Mouse (Mus musculus) lung, embryonic 16.5 days (tissue): Measurements from ENCODE around the gene Smim13. TPM values are rescaled to one million over a fixed set of nuclear protein-coding genes. Genes with fewer than 3 reads are reported as not detected.

ENCODE experiments used
- ATAC-seq: fragments of 200-750 bp; cut with Nextera tagmentation; 2 replicates; pipeline ENCODE4 v1.8.0; 2017; ENCODE audit warnings: low read depth, mild to moderate bottlenecking, moderate library complexity
- H3K27ac ChIP-seq: fragments of 300-500 bp; sonication (generic); 2 replicates; pipeline ENCODE4 v1.5.1; 2014; ENCODE audit warnings: mild to moderate bottlenecking, control low read depth, low read length
- H3K27me3 ChIP-seq: fragments of 300-500 bp; sonication (generic); 2 replicates; pipeline ENCODE4 v1.6.1; 2014; ENCODE audit warnings: low read depth, low read length, mixed read lengths; ENCODE audit not compliant: control insufficient read depth, insufficient read depth
- H3K36me3 ChIP-seq: fragments of 300-500 bp; sonication (generic); 2 replicates; pipeline ENCODE4 v1.6.1; 2014; ENCODE audit warnings: low read length; ENCODE audit not compliant: control insufficient read depth, insufficient read depth
- H3K4me1 ChIP-seq: fragments of 300-500 bp; sonication (generic); replicated peaks from 2 replicates; pipeline ENCODE4 v1.6.1; 2014; ENCODE audit warnings: low read length, mixed read lengths; ENCODE audit not compliant: control insufficient read depth, insufficient read depth
- H3K4me2 ChIP-seq: fragments of 300-500 bp; sonication (generic); 2 replicates; pipeline ENCODE4 v1.6.1; 2014; ENCODE audit warnings: low read depth, low read length, control low read depth
- H3K4me3 ChIP-seq: fragments of 300-500 bp; sonication (generic); 2 replicates; pipeline ENCODE4 v1.5.1; 2014; ENCODE audit warnings: mild to moderate bottlenecking, low read length, control low read depth
- H3K9ac ChIP-seq: fragments of 300-500 bp; sonication (generic); 2 replicates; pipeline ENCODE4 v1.6.1; 2014; ENCODE audit warnings: low read length, control low read depth
- H3K9me3 ChIP-seq: fragments of 300-500 bp; sonication (generic); 2 replicates; pipeline ENCODE4 v1.6.1; 2016; ENCODE audit warnings: low read length; ENCODE audit not compliant: control insufficient read depth
- WGBS: fragments of 180-500 bp; shearing (Covaris S2); extraction: QIAGEN DNeasy Blood & Tissue Kit; methylation state at CpG from one replicate; pipeline ENCODE4 v1.1.7; 2014; 5-methylcytosine and 5-hydroxymethylcytosine counted together
- polyA plus RNA-seq: library from polyadenylated mRNA; unstranded; fragments of >200 nt; fragmentation: Nextera tagmentation; extraction: Ambion mirVana; gene quantifications from 2 replicates; pipeline ENCODE4 v1.2.1, GENCODE M21; 2015

Gene Smim13
- polyA plus RNA-seq, 1 experiment from 2014 or later = 12.4 TPM

DNA sequence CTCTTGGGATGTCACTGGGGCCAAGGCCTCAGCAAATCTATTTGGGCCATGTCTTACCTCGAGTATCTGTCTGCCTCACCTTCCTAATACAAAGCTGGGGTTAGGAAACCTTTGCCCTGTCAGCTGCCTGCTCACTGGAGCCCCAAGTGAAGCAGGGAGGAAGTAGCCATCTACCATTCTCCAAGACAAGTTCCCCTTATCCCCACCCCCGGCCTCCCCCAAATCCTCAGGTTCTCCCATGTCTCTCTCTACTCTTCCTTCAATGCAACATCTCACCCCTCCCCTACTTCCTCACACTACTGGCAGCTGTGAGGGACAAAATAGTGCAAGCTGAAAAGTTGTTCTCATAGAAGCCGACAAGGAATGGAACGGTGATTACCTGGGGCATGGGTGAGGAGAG, 76.5 kb downstream of the Smim13 start:
- no peak overlapping the region for H3K4me2 ChIP-seq
- no peaks in the 10 kb centered on the region for H3K27me3 ChIP-seq
- H3K9me3 ChIP-seq = no peaks in the 10 kb centered on the region
- H3K27ac ChIP-seq = no peak overlapping the region
- no peak for ATAC-seq
- no peak overlapping the region for H3K4me3 ChIP-seq
- peaks cover 26% of the 10 kb centered on the region for H3K36me3 ChIP-seq
- H3K4me1 ChIP-seq = peaks cover 12% of the 10 kb centered on the region
- no peak overlapping the region for H3K9ac ChIP-seq
- 76% methylated on average over 4 of the region's 4 CpGs for WGBS

Other genes starting within 250 kb of the Smim13 start
- 60.6 and 62.2 TPM in 2 replicates for gene Pak1ip1, start 248.8 kb upstream of the Smim13 start, polyA plus RNA-seq
- gene Tmem14c, start 233.6 kb upstream of the Smim13 start, polyA plus RNA-seq = 204 and 223 TPM in 2 replicates
- gene Mak, start 170.1 kb upstream of the Smim13 start, polyA plus RNA-seq = 2.4 and 2.5 TPM in 2 replicates
- not detected in 2 replicates for gene Gcm2, start 138.8 kb upstream of the Smim13 start, polyA plus RNA-seq
- gene Sycp2l, start 135.5 kb upstream of the Smim13 start, polyA plus RNA-seq = not detected in 2 replicates
- gene Elovl2, start 29.4 kb upstream of the Smim13 start, polyA plus RNA-seq = 3.5 and 3.6 TPM in 2 replicates
- gene Gm17364, start 24.1 kb downstream of the Smim13 start, polyA plus RNA-seq = not detected in 2 replicates
- 76.1 and 77.6 TPM in 2 replicates for gene Nedd9, start 237.5 kb downstream of the Smim13 start, polyA plus RNA-seq